Mouse (Mus musculus) frontal cortex, adult (tissue): ENCODE measurements around the gene Ccl6.
"Not testable (repeated sequence)": the region's sequence is repeated elsewhere in the genome, so short reads cannot be mapped to it uniquely, and the experiment has no call there.

Experiments
- ATAC-seq: cut with Nextera tagmentation; 2 replicates; pipeline ENCODE4 v1.9.2; 2017; ENCODE audit warnings: mild to moderate bottlenecking, moderate library complexity, mixed read lengths; ENCODE audit not compliant: low TSS enrichment

Ccl6 gene

GRCm38 (mm10) chr11:83560405-83560804 is 32.5 kb downstream of the Ccl6 start:
- ATAC-seq, result no peak

GRCm38 (mm10) chr11:83557074-83557473 is 35.8 kb downstream of the Ccl6 start:
- no peak for ATAC-seq

GRCm38 (mm10) chr11:83556085-83556781 is 36.7 kb downstream of the Ccl6 start:
- peak; percentile 85 for ATAC-seq

- ATAC-seq, result no peak
These were observed 41.2 kb downstream of the Ccl6 start for GRCm38 (mm10) chr11:83551668-83552067.

GRCm38 (mm10) chr11:83551037-83551436 is 41.9 kb downstream of the Ccl6 start:
- ATAC-seq, result not testable (repeated sequence)

- ATAC-seq, result no peak
These were observed 42.7 kb downstream of the Ccl6 start for GRCm38 (mm10) chr11:83550186-83550632.

GRCm38 (mm10) chr11:83544214-83544613 is 48.7 kb downstream of the Ccl6 start:
- ATAC-seq, result no peak

- no peak for ATAC-seq
These were observed 51.5 kb downstream of the Ccl6 start for GRCm38 (mm10) chr11:83541415-83541814.

- ATAC-seq, result no peak
These were observed 52.0 kb downstream of the Ccl6 start for GRCm38 (mm10) chr11:83540931-83541330.

- no peak for ATAC-seq
These were observed 54.1 kb downstream of the Ccl6 start for GRCm38 (mm10) chr11:83538705-83539314.
